Mouse (Mus musculus): ENCODE data around the gene Gprc5a.

The Gprc5a gene

DNA sequence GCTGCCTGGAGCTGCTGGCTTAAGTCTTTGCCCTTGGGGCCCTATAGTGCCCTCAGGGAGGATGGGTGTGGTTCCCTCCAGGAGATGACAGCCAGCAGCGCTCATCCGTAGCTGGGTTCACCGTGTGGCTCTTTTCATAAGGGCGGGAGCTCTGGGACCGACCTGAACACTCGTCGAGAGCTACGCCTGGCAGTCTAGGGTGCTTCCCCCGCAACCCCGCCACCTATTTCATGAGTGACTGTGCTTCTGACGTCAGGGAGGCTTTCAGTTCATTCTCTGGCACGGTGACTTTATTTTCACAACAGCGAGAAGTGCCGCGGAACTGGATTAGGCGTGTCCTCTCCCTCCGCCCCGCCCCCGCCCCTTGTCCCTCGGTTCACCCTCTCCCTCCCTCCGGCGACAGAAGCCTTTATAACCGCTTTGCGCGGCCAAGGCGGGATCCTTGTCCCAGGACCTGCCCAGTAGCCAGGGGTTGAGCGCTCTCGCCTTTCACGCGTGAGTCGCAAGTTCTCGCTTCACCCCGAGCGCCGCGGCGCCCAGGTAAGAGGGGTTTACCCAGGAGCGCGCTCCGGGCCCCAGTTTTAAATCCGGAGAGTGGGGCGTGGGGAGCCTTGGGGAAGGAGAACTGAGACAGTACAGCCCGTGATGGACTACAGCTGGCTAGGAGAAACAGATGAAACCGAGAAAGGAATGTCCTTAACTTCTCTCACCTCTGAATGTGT lies at the start of gene Gprc5a:
Gene Gprc5a (plus strand): TSS at position 416 of the 722 bp plus-strand sequence.
- DNase-seq (ENCODE audit: low spot score in 2 of 2) = peak; percentile 21 to 66

DNA sequence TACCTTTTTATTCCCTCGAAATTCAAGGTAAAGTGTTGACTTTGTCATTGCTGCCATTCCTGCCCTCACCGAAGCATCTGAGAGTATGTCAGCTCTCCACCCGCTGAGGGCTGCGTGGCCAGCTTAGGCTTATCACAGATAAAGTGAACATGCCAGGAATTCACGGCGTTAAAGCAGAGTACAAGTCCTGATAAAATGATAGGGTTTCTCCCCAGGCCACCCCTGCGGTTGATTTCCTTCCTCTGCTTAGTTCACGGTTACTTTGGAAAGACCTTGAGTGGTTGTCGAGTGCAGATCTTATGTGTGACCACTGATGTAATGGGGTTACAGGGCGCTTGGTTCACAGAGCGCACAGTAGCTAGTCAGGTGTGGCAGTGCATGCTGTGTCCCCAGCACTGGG lies 48.2 kb upstream of the Gprc5a start:
- no peak for DNase-seq (ENCODE audit: low spot score in 2 of 2)

DNA sequence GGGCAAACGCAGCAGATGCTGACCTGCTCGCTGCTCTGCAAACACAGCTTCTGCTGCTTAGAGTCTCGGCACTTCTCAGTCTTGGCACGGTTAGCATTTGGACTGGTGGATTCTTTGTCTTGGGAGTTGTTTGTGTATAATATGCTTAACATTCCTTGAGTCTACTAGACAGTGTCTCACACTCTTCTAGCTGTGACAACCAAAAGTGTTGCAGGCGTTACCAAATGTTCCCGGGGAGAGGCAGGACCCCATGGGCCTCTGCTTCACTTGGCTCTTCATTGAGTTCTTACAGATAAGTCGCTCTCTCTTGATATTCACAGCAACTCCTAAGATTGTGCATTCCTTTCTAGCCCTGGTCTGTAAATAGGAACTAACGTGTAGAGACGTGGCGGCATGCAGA lies 45.9 kb upstream of the Gprc5a start:
- no peak for DNase-seq (ENCODE audit: low spot score in 2 of 2)

DNA sequence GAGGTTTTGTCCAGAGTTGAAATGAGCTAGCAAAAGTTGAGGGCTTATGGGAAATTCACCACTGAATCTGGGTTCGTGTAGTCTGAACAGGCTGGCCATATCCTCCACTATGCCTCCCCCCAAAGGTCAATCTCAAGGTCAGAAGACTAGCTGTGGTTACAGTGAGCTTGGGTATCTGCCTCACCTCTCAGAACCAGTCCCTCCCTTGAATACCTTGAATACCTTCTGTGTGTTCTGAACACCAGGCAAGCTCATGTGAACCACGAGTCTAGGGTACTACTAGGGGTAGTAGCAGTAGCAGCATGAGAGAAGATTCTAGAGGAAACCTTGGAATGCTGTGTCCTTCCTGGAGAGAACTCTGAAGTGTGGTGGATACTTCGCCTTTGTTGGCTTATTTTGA lies 43.8 kb upstream of the Gprc5a start:
- DNase-seq (ENCODE audit: low spot score in 2 of 2) = no peak

DNA sequence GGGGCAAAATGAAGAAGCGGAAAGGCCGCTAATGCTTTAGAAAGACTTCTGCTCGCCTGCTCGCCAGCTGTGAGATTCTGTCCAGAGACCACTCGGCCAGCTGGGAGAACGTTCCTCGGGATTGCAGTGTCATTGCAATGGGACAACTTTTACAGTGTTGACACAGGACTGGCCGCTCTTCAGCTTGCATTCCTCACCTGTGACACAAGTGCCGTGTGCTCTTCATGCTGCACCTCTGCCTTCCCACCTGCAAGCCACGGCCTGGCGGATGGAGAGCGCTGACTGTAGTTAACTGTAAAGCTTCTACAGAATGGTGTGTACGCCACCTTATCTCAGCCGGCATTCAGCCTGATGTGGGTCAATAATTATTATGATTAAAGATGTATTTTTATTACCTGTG lies 42.1 kb upstream of the Gprc5a start:
- no peak for DNase-seq (ENCODE audit: low spot score in 2 of 2)

DNA sequence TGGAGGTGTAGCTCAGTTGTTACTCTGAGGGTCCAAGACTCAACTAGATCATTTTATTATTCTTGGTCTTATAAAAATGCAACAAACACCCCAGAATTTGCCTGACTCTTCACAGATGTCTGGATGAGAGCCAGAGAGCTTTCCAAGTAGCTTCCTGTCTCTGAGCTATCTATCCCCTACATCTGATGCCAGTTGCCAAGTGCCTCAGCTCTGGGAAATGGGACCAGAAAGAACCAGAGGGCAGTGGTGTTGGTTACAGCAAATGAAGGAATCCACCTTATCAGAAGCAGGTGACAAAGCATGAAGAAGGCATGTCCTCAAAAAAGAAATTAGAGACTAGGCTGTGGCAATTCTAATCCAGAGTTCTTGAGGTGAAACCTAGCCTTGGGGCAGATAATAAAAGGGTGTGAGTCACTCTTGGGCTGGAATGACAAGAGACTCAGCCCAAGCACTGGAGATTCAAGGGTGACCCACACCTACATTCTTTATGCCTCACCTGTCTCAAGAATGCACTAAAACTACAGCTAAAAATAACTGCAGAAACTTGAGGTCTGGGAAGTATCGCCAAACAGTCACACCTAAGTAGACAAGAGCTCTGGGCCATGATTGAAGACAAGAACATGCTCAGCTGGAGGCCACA lies 40.5 kb upstream of the Gprc5a start:
- DNase-seq (ENCODE audit: low spot score in 2 of 2) = no peak

DNA sequence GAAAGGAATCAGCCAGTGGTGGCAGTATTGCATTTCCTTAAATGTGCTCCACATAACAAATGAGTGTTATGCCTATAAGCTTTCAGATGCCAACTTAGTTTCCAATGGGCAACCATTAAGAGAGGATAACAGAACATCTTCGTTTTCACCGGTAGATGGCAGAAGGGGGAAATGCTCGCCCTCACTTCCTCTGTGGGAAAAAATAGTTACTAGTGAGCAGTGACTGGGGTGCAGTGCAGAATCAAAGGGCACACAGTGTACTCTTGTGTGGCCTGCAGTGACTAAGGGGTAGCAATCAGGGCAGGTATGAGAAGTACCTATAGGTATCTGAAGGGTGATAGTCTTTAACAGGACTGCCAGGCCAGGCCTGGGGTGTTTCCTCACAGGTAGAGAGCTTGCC lies 39.2 kb upstream of the Gprc5a start:
- no peak for DNase-seq (ENCODE audit: low spot score in 2 of 2)

DNA sequence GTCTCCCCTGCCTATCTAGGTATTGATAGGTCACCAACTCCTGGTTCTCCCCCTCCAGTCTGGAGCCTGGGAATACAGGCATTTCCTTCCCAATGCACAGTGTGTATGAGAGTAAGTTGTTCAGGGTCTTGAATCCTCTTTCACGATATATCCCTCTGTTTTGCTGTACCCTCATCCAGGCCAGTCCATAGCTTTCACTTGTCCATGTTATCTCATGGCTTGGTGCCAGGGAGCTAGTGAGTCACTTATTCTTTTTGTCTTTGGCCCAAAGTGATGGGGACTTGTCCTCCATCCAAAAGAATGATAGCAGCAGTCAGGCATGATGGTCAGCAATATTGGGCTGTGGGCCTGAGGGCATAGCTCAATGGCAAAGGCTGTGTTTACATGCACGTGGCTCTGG lies 38.7 kb upstream of the Gprc5a start:
- DNase-seq (ENCODE audit: low spot score in 2 of 2) = no peak

DNA sequence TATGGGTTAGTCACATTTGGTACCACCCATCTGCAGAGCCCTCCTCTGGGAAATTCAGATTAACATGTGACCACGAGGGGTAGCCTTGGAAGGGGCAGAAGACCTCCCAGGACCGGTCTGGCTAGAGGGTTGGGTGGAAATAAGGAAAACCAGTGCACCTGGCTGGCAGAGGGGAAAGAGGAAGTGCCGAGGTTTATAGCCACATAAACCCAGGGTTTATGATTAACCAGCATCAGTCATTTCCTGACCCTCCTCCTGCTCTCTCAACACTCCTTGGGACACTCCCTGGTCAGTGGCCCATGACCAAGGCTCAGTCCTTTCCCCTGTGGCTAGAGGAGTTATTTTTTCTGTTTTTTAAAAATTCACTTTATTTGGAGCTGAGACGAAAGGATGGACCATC lies 36.2 kb upstream of the Gprc5a start:
- DNase-seq (ENCODE audit: low spot score in 2 of 2) = no peak

DNA sequence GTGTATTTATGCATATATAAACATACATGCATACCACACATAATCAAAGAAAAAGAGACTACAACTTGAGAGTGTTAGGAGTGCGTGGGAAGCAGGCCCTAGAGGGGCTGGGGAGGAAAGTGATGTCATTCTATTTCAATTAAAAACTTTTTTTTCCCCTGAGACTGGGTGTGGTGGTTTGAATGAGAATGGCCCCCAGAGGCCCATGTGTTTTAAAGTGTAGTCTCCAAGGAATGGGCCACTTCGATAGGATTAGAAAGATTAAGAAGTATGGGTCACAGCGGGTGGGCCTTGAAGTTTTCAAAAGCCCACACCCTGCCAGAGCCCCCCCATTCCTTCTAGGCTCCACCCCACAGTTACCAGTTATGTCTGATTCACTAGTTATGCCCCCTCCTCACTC lies 26.8 kb upstream of the Gprc5a start:
- no peak for DNase-seq (ENCODE audit: low spot score in 2 of 2)

DNA sequence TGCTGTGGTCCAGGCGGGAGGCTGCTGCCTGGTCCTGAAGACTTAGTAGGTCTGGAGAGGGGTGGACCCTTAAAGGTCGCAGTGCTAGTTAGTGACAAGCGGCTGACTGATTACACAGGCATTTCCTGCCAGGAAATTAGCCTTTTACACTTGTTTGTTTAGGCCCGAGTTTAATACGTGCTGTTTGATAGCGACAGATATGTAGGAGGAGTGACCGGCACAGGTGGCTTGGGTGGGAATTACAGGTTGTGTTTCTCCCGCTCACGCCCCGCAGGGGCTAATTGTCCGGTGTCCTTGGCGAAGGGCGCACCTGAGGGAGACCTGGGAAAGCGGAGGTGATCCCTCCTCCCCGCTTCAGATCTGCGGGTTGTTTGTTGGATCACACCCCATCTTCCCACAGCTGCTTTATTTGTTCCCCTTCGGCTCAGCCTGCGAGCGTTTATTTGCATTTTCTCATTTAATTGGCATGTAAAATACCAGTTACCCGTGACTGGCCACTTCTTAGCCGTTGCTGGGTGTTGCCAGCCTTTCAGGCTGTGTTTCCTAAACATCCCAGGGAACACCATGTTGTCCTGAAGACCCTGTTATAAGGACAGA lies 25.1 kb upstream of the Gprc5a start:
- no peak for DNase-seq (ENCODE audit: low spot score in 2 of 2)

DNA sequence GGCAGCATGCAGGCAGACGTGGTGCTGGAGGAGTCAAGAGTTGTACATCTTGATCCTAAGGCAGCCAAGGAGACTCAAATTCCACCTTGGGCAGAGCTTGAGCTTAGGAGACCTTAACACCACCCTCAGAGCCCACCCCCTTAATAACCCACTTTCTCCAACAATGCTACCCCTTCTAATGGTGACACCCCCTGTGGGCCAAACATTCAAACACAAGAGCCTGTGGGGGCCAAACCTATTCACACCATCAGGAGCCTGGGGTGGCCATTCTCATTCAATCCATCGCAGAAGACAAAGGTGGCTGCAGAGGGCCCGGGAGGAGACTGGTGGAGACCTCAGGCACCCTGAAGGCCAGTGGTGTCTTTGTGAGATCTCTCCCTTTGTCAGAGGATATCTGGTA lies 23.5 kb upstream of the Gprc5a start:
- DNase-seq (ENCODE audit: low spot score in 2 of 2) = no peak

DNA sequence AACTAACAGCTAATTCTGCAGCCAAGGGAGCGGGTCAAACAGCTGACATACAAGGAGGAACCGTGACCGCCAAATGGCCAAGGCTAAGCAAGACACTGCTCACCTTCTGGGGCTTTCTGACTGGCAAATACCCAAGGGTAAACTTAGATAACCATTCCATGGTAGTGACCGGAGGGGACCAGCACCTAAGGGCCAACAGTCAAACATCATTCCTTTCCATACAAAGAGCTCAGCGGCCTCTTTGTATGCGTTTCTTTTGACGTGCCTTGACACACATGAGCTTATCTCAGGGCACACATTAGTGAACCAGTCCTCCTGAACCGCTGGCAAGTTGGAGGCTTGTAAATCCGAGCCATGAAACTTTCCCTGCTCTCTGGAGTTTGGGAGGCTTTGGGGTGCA lies 18.2 kb upstream of the Gprc5a start:
- no peak for DNase-seq (ENCODE audit: low spot score in 2 of 2)

DNA sequence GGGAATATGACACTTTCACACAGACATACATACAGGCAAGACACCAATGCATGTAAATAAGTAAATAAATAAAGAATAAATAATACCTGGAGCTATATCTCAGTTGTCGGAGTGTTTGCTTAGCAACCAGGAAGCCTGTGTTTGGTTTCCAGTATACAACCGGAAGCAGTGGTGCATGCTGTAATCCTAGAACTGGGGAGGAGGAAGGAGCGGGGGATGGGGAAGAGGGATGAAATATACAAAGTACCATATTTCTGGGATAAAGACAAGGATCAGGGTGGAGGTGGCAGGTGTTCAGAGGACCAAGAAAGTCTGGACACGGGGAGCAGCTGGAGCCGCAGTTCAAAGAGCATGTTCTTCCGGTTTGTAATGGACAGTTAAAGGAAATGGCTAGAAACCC lies 16.9 kb upstream of the Gprc5a start:
- no peak for DNase-seq (ENCODE audit: low spot score in 2 of 2)

DNA sequence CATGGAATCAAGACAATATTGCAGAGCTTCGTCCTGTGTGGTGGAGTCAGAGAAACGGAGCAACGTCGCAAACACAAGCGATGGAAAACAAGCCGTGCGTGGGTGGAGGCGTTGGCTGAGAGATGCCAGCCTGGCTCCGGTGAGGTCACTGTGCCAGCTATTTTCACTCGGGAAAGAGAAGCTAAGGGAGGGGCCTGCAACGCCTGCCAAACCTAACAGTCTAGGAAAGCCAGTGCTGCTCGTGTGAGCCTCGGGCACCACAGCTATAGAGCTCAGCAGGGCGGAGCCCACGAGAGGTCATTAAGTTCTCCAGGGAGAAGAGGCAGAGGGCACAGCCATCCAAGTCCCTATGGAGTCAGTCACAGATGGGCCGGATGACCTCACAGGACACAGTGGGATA lies 16.5 kb upstream of the Gprc5a start:
- DNase-seq (ENCODE audit: low spot score in 2 of 2) = no peak

DNA sequence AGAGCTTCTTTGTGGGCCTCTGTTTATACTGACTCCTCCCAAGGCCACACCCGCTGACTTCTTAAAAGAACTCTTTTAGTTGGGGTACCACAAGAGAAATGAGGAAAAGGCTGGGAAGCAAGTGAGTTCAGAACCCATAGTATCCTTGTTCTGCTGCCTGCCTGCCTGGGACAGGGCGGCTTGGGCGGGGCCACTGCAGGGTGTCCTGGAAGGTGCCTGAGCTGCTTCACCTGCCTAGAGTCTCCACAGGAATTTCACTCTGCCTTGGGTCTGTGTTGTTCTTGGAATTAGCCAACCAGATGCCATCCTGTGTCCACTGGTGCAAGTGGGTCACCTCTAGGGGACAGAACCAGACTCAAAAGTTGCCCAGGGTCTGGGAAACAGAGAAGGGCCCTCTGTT lies 11.7 kb upstream of the Gprc5a start:
- no peak for DNase-seq (ENCODE audit: low spot score in 2 of 2)

DNA sequence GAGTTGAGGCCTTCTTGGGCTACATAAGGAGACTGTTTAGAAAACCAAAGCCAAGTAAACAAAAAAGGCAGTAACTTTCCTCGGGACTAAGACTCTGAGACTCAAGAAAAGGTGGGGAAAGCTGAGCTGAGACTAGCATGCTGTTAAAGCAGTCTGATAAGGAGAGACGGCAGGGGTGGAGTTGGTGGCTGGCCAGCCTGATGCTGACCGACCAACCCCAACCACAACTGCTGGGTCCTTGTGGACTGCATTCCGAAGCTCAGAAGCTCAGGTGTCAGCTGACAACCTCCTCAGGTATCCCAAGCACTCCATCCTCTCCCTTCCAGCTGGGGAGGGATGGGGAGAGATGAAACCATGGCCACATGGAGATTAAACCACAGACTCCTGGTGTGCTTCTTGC lies 9.6 kb upstream of the Gprc5a start:
- no peak for DNase-seq (ENCODE audit: low spot score in 2 of 2)

DNA sequence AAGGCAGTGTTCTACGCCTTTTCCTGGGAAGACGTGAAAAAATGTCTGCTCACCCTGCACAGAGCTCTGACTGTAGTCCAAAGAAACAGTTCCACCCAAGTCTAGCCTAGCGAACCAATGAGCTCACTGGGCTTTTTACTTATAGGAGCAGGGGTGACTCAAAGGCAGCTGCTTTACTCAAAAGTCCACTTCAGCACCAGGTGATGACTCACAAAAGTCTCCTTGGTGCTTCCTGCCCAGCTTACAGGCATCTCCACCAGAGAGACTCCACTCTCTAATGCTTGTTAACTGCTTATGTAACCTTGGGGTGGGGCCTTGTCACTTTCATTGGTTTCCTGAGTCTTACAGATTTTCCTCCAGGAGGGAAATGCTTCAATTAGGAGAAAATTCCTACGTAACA lies 4.7 kb upstream of the Gprc5a start:
- DNase-seq (ENCODE audit: low spot score in 2 of 2) = no peak

DNA sequence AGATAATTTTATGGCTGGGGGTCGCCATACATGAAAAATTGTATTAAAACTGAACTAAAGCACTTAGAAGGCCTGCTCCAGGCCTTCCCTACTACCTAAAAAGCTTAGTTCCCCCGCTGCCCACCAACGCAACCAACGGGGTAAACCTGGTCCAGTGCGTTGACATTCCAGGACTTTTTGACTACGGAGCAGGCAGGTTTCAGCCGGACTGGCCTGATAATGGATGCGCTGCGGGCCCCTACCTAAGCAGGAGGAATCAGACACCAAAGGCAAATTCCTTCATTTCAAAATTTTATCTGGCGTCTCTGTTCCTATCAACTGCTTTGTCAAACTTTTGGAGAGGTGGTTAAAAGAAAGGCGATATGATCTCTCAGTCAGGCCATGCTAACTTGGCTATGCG lies 830 bp upstream of the Gprc5a start:
- DNase-seq (ENCODE audit: low spot score in 2 of 2) = no peak

DNA sequence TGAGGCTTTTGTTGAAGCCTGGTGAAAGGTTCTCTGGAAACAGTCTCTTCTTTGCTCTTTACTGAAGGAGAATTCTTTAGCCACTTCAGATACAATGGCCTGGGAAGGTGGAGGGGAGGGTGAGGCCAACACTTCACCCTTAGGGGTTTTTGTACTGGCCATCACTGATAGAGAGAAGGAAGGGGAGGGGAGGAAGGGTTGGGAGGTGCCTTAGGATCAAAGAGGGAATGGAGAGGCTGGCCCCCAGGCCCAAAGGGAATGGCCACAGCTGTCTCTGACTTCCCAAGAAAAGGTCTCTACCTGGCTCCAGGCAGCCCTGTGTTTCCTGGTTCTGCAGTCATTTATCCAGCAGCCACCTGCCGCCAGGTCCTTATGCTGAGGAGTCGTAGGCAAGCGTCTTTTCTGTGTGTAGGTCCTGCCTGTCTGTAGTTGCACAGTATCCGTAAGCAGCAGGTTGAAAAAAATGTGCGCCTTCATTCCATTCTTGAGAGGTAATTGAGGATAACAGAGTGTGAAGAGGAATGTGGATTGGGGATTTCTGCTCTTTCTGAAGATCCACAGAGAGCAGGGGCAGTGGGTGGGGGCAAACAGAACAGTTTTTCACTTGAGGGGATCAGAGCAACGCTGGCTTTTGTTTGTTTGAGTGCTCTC lies 1.5 kb downstream of the Gprc5a start:
- DNase-seq (ENCODE audit: low spot score in 2 of 2) = no peak

DNA sequence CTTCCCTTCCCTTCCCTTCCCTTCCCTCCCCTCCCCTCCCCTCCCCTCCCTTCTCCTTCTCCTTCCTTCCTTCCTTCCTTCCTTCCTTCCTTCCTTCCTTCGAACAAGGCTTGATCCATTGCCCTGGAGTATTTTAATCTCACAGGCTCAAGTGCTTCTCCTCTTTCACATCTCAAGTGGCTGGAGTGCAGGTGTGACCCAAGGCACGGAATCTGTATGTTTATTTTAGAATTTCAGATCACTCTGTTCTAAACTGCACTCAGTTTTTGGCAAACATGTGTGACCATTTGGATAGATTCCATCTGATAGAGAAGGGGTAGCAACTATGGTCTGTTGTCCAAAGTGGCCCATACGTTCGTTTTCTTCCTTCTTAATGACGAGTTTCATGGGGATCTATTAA lies 2.8 kb downstream of the Gprc5a start:
- no peak for DNase-seq (ENCODE audit: low spot score in 2 of 2)

DNA sequence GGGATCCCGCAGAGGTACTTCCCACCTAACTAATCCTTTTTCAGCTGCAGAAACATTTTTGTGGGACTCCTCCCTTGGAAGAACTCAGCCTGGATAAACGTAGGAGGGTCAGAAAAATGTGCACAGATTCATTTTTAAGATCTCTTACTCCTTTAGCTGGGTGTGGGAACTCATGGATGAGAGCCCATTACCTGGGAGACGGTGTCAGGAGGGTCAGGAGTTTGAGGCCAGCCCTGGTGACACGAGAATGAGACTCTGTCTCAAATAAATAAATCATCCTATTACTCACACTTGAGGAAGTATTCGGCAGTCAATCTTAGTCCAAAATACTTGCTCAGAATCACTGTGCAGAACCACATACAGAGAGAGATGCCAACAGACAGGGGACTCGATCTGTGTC lies 4.4 kb downstream of the Gprc5a start:
- no peak for DNase-seq (ENCODE audit: low spot score in 2 of 2)

DNA sequence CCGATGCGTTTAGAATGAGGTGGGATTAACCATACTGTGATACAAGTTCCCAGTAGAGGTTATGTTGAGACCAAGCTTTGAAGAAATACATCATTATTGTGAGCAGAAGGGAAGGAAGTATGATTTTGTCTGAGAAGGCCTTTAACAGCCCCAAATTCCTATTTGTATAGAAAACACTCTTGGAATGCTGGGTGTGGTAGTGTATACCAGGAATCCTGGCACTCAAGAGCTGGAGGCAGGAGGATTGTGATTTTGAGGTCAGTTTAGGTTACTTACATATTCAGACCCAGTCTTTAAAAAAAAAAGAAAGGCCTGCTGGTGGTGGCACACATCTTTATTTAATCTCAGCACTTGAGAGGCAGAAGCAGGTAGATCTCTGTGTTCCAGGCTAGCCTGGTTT lies 4.9 kb downstream of the Gprc5a start:
- DNase-seq (ENCODE audit: low spot score in 2 of 2) = no peak

All from spleen, postnatal 4 days (tissue).